Mouse (Mus musculus) testis, adult 2 months (tissue): Measurements from ENCODE around the gene Cept1.

Experiments used
- CTCF ChIP-seq: fragments of 200-500 bp; IDR thresholded peaks from 2 replicates; pipeline ENCODE4 v1.5.1; 2012; ENCODE audit warnings: low read depth, mild to moderate bottlenecking, inconsistent platforms, low read length, moderate library complexity; ENCODE audit not compliant: control insufficient read depth, insufficient read depth, insufficient replicate concordance
- POLR2A ChIP-seq: fragments of 200-500 bp; IDR thresholded peaks from 2 replicates; pipeline ENCODE4 v1.6.1; 2012; ENCODE audit warnings: low read depth, mild to moderate bottlenecking, inconsistent platforms, low read length, moderate library complexity; ENCODE audit not compliant: control insufficient read depth

GRCm38 (mm10) chr3:106452616-106453015 lies 95.0 kb downstream of the Cept1 start:
- TF ChIP-seq CTCF: no peak
- TF ChIP-seq POLR2A: no peak
